Mouse (Mus musculus): Measurements from ENCODE around the gene Hs6st1.

The Hs6st1 gene

DNA sequence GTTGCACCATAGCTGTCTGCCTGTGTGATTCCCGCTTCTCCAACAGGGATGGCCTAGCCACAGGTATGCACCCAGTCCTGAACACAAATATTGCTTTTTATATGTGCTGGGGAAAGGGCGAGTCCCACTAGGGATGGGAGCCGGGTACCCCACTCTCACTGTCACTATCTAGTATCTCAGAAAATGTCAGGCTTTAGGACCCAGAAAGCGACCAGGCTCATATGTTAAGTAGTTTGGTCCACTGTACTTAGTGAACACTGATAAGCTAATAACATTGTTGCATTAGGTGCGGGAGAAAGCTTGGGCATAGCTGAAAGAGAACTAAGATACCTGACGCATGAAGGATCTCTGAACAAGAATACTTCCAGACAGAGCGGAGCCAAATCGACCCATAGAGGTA is 63.6 kb downstream of the Hs6st1 start:
- DNase-seq = no peak

DNA sequence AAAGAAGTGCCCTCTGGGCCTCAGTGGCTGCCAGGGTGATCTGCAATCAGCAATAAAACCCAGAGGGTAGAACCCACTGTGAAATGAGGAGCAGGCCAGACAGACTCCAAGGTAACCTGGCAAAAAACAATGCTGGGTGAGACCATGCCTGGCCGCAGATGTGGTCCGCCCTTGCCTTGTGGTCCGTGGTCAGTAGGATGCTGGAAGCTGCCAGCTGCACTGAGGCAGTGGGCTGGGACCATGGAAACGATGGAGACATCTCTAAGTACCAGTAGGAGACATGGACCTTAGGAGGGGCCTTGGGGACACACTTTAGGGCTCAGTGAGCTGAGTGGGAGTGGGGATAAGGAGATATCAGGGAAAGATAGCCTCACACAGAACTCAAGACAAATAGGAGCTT is 64.0 kb downstream of the Hs6st1 start:
- DNase-seq = no peak

DNA sequence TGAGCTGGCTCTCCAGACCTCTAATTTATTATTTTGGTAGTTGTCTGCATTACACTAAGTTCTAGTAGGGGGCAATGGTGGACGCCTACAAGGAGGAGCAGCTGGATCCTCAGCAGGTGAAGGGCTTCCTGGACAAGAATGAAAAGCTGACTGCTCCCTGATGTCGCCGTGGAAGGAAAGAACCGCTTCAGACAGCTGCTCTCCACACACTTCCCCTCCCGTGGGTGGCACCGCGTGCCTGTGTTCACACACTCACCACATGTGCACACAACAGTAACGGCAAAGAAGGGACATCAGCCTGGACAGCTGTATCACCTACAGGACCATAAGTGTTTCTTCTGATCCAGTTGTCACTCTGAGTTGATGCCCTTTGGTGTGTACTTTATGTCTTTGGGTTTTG is 64.8 kb downstream of the Hs6st1 start:
- DNase-seq = peak; percentile 55 to 74

DNA sequence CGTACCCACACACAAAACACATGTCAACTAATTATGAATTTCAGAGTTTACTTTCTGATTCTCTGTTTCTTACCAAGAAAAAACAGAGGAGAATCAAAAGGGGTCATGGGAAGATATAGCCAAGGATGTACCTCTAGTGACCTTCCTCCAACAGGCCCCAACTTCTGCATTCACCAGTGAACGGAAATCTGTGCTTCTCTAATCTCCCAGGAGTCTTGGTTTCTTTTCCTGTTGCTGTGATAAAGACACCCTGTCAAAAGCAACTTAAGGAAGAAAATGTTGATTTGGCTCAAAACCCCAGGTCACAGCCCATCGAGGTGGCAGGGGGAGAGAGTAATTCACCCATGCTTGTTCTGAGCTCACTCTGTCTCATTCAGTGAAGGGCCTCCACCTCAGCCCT is 65.4 kb downstream of the Hs6st1 start:
- DNase-seq = no peak

DNA sequence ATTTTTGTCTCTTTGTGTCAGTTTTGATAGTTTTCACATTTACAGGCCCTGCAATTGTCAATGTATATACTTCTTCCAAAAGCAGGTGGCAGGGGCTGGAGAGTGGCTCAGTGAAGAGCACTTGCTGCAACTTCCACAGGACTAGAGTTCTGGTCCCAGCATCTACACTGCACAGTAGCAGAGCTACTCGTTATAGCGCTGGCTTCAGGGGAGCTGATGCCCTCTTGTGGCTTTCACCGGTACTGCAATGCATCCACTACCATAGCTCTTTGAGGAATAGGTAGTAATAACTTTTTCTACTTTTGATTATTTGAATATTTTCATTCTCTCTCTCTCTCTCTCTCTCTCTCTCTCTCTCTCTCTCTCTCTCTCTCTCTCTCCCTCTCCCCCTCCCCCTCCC is 66.4 kb downstream of the Hs6st1 start:
- peak; percentile 81 to 86 for DNase-seq

DNA sequence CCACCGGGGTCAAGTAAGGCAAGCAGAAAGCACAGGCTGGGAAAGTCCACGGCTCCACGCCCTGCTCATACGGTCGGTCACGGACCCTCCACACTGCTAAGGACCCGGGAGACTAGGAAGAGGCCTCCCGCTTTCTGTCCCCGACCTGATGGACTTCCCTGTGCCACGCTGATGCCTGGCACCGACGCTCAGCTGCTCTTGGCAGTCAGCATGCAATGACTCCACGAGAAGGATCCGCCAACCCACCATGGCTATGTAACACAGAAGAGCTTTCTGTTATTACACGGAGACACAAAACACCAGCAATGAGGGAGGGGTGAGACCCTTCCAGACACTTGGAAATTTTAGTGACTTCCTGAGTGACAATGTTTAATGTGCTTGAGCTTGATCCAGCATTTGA is 72.1 kb downstream of the Hs6st1 start:
- DNase-seq = no peak

DNA sequence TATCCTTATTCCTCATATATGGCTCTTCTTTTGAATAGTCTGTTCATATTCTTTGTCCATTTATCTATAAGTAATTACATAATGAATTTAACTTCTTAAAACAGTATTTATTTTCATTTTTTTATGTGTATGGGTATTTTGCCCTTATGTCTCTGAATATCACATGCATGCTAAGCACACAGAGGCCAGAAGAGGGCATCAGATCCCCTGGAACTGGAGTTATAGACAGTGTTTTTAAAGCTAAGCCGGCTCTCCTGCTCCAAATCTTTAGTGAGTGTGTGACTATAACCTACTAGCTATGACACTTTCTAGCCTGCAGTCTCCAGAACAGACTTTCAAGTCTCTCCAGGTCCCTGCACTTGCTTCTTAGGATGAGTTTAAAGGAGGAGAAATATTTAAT is 76.8 kb downstream of the Hs6st1 start:
- DNase-seq = peak; percentile 67 to 71

DNA sequence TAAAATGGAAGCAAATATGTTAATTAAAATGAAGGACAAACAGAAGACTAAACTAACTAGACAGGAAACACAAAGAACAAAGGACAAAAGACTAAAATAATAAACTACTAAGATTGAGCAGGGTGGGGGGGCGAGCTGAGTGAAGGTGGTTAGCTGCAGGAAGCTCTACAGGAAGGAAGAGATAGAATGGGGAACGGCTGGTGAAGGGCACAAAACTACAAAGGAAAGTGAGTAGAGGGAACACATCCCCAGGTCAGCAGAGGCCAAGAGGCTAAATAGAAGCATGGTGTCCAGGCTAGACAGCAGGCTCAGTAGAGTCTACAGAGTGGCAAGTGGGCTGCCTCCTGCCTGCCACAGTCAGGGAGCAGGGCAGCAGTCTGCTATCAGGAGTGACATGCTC is 80.6 kb downstream of the Hs6st1 start:
- DNase-seq = peak; percentile 65 to 70

DNA sequence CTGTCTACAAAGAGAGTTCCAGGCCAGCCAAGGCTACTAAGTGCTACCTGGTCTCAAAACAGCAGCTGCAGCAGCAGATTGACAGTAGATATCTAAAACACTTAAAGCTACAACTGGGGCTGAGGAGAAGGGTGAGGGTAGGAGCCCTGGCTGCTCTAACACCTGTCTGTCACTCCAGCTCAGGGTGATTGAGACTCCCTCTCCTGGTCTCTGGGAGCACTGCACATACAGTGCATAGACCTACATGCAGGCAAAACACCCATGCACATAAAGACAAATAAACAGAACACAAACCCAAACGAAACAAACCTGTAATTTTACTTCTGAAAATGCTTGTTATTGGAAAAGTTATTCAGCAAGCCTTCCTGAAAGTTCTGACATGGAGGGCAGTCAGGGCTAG is 81.2 kb downstream of the Hs6st1 start:
- peak; percentile 90 for DNase-seq

All from thymus, postnatal 36 days (tissue).